Mouse (Mus musculus): ENCODE measurements around the gene Tceal7. TPM values are rescaled to one million over a fixed set of nuclear protein-coding genes. Genes with fewer than 3 reads are reported as not detected.

The Tceal7 gene
- polyA plus RNA-seq, 1 experiment from 2014 or later = 12.3 TPM

DNA sequence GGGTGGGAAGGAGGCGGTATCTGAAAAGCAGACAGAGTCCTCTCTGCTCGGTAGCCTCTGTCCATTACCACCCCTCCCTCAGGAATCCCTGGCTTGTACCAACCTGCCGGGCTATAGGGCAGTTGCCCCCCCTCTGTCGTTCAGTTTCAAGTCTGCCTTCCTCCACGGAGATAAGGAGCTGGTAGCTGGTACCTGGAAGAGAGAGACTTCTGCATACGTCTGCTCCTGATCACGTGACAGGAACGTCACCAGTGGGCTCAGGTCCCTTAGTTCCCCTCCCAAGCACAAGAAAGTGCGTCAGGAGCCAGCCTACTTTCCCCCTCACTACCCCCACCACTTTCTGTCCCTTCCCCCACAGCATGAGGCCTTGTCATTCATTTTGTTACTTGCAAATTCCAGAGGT, 10.9 kb upstream of the Tceal7 start, which contains the start of gene Tceal5:
Tceal5 (minus strand) TSS at position 213 of the 403 bp plus-strand sequence.
- Histone ChIP-seq H3K27me3 (replicated peaks) (no peaks in the 10 kb centered on the region), H3K27ac (replicated peaks) (peak within 1 kb of the TSS; percentile 59), H3K36me3 (no peaks in the 10 kb centered on the region), H3K4me2 (peak within 1 kb of the TSS; percentile 68), H3K4me1 (0 out of 2 replicates have a peak, but pooled peaks cover 5% of the 10 kb centered on the region), H3K9me3 (no peaks in the 10 kb centered on the region), H3K9ac (peak within 1 kb of the TSS; percentile 73), H3K4me3 (peak within 1 kb of the TSS; percentile 55)
- WGBS = 12% methylated on average over 9 of the region's 9 CpGs
- ATAC-seq (ENCODE audit: extremely low read depth, insufficient number of reproducible peaks, low FRiP score, low TSS enrichment) = peak; percentile 58; the same call in 1 of the 2 replicates

- no peak overlapping the region for H3K4me2 ChIP-seq
- H3K27me3 ChIP-seq (replicated peaks) = no peaks in the 10 kb centered on the region
- no peaks in the 10 kb centered on the region for H3K9me3 ChIP-seq
- no peak overlapping the region for H3K9ac ChIP-seq
- H3K27ac ChIP-seq (replicated peaks) = no peak overlapping the region
- ATAC-seq (ENCODE audit: extremely low read depth, insufficient number of reproducible peaks, low FRiP score, low TSS enrichment) = no peak
- no peaks in the 10 kb centered on the region for H3K36me3 ChIP-seq
- no peak overlapping the region for H3K4me3 ChIP-seq
- WGBS = 71% methylated on average over 6 of the region's 6 CpGs
- 0 out of 2 replicates have a peak, but pooled peaks cover 5% of the 10 kb centered on the region for H3K4me1 ChIP-seq
Measured at GRCm38 (mm10) chrX:136204406-136204805, 10.2 kb upstream of the Tceal7 start.

DNA sequence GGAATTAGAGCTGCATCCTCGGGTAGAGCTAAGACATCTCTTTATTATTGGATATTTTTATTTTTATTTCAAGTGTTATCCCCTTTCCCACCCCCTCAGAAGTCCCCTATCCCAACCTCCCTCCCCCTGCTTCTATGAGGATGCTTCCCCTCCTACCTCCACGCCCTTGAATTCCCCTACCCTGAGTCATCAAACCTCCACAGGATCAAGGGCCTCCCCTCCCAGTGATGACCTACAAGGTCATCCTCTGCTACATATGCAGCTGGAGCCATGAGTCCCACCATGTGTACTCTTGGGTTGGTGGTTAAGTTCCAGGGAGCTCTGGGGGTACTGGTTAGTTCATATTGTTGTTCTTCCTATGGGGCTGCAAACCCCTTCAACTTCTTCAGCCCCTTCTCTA, 1.2 kb upstream of the Tceal7 start:
- Histone ChIP-seq H3K9me3 (no peaks in the 10 kb centered on the region), H3K36me3 (no peaks in the 10 kb centered on the region), H3K9ac (no peak overlapping the region), H3K27me3 (replicated peaks) (no peaks in the 10 kb centered on the region), H3K4me1 (no peaks in the 10 kb centered on the region), H3K4me3 (no peak overlapping the region), H3K4me2 (no peak overlapping the region), H3K27ac (replicated peaks) (no peak overlapping the region)
- 42% methylated on average over 2 of the region's 2 CpGs for WGBS
- no peak for ATAC-seq (ENCODE audit: extremely low read depth, insufficient number of reproducible peaks, low FRiP score, low TSS enrichment)

DNA sequence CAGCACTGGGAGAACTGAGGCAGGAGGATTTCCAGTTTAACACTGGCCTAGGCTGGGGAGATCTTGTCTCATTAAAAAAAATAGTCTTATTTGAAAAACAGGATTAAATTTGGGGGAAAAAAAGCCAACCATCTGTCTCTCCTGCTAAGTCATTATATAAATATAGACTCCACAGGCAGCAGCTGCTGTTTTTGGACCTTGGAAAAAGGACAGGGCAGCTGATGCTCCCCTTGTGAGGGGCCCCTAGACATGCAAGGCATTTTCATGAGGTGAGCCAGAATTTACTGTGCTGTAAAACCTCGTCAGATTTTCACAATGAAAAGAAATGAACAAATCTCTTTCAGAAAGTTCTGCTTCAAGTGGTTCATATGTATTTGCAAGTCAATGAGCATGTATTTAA, 1.7 kb downstream of the Tceal7 start:
- Histone ChIP-seq H3K4me3 (no peak overlapping the region), H3K27me3 (replicated peaks) (no peaks in the 10 kb centered on the region), H3K9me3 (no peaks in the 10 kb centered on the region), H3K9ac (no peak overlapping the region), H3K36me3 (no peaks in the 10 kb centered on the region), H3K27ac (replicated peaks) (peak overlapping the region; percentile 73), H3K4me2 (no peak overlapping the region), H3K4me1 (no peaks in the 10 kb centered on the region)
- ATAC-seq (ENCODE audit: extremely low read depth, insufficient number of reproducible peaks, low FRiP score, low TSS enrichment) = no peak
- WGBS = 32% methylated on average over 1 of the region's 1 CpGs

- Histone ChIP-seq H3K4me2 (no peak overlapping the region), H3K27me3 (replicated peaks) (no peaks in the 10 kb centered on the region), H3K36me3 (no peaks in the 10 kb centered on the region), H3K9me3 (no peaks in the 10 kb centered on the region), H3K9ac (no peak overlapping the region), H3K4me1 (peaks cover 8% of the 10 kb centered on the region; the same call in 1 of the 2 replicates), H3K4me3 (no peak overlapping the region), H3K27ac (replicated peaks) (peak overlapping the region; percentile 39; the same call in 1 of the 2 replicates)
- no peak for ATAC-seq (ENCODE audit: extremely low read depth, insufficient number of reproducible peaks, low FRiP score, low TSS enrichment)
- 25% methylated on average over 6 of the region's 6 CpGs for WGBS
Measured at GRCm38 (mm10) chrX:136223714-136224113, 9.1 kb downstream of the Tceal7 start.

DNA sequence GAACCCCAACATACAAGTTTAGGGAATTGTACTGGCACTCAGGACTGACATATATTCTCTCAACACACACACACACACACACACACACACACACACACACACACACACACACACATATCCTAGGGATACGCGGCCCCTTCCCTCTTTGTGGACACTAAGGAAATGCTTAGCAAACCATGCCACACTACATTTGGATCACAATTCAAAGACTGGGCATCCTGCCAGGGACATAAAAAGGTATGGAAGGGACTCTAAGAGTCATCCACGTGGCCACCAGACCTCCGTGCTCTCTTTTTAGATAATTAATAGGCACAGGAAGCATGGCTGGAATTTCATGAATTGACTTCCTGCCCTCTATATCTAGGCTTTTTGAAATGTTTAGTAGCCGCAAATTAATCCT, 13.2 kb downstream of the Tceal7 start:
- ATAC-seq (ENCODE audit: extremely low read depth, insufficient number of reproducible peaks, low FRiP score, low TSS enrichment) = no peak; the same call in 1 of the 2 replicates

GRCm38 (mm10) chrX:136238118-136238517, 23.5 kb downstream of the Tceal7 start:
- Histone ChIP-seq H3K36me3 (no peaks in the 10 kb centered on the region), H3K27ac (replicated peaks) (no peak overlapping the region), H3K4me2 (no peak overlapping the region), H3K9me3 (no peaks in the 10 kb centered on the region), H3K9ac (no peak overlapping the region), H3K4me3 (no peak overlapping the region), H3K27me3 (replicated peaks) (no peaks in the 10 kb centered on the region), H3K4me1 (no peaks in the 10 kb centered on the region)
- ATAC-seq (ENCODE audit: extremely low read depth, insufficient number of reproducible peaks, low FRiP score, low TSS enrichment) = no peak
- WGBS = 42% methylated on average over 3 of the region's 3 CpGs

More for the DNA sequence above, 13.2 kb downstream of the Tceal7 start:
- no peak overlapping the region for H3K4me2 ChIP-seq
- no peaks in the 10 kb centered on the region for H3K9me3 ChIP-seq
- H3K27me3 ChIP-seq (replicated peaks) = no peaks in the 10 kb centered on the region
- no peak overlapping the region for H3K9ac ChIP-seq
- 35% methylated on average over 5 of the region's 5 CpGs for WGBS
- peaks cover 8% of the 10 kb centered on the region; the same call in 1 of the 2 replicates for H3K4me1 ChIP-seq
- no peaks in the 10 kb centered on the region for H3K36me3 ChIP-seq
- 0 out of 2 replicates have a peak overlapping the region, but pooled peaks have one; percentile 39 for H3K27ac ChIP-seq (replicated peaks)
- no peak overlapping the region for H3K4me3 ChIP-seq

DNA sequence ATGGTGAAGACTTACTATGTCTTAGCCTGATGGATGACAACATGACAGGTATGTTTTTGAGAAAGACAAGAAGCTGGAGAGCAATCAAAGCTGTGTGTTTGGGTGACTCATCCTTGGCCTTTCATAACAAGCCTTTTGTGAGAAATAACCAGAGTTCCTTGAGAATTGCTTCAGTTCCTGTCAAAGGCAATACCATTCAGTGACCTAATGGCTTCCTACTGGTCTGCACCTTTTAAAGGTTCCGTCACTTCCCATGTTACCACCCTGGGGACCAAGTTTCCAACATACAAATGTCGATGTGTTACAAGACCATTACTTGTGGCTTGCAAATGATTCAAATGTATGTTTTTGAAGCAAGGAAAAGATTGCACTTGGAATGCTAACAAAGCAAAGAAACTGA, 28.6 kb downstream of the Tceal7 start:
- 76% methylated on average over 2 of the region's 2 CpGs for WGBS
- H3K36me3 ChIP-seq = peaks cover 14% of the 10 kb centered on the region
- H3K9ac ChIP-seq = no peak overlapping the region
- H3K27ac ChIP-seq (replicated peaks) = no peak overlapping the region
- H3K4me3 ChIP-seq = no peak overlapping the region
- no peaks in the 10 kb centered on the region for H3K27me3 ChIP-seq (replicated peaks)
- H3K4me1 ChIP-seq = peaks cover 17% of the 10 kb centered on the region
- ATAC-seq (ENCODE audit: extremely low read depth, insufficient number of reproducible peaks, low FRiP score, low TSS enrichment) = no peak
- no peaks in the 10 kb centered on the region for H3K9me3 ChIP-seq
- no peak overlapping the region for H3K4me2 ChIP-seq

GRCm38 (mm10) chrX:136244574-136245229, 30.1 kb downstream of the Tceal7 start, which contains the start of gene Tceal9:
TSS of gene Tceal9 (plus strand) at chrX:136245079.
- H3K4me1 ChIP-seq = peaks cover 20% of the 10 kb centered on the region
- no peaks in the 10 kb centered on the region for H3K27me3 ChIP-seq (replicated peaks)
- peak within 1 kb of the TSS; percentile 70 for H3K4me3 ChIP-seq
- H3K9me3 ChIP-seq = no peaks in the 10 kb centered on the region
- peaks cover 14% of the 10 kb centered on the region for H3K36me3 ChIP-seq
- ATAC-seq (ENCODE audit: extremely low read depth, insufficient number of reproducible peaks, low FRiP score, low TSS enrichment) = peak; percentile 83
- peak within 1 kb of the TSS; percentile 89 for H3K27ac ChIP-seq (replicated peaks)
- H3K9ac ChIP-seq = peak within 1 kb of the TSS; percentile 88
- peak within 1 kb of the TSS; percentile 66 for H3K4me2 ChIP-seq
- 15% methylated on average over 20 of the region's 20 CpGs for WGBS

GRCm38 (mm10) chrX:136245521-136246071, 31.0 kb downstream of the Tceal7 start:
- Histone ChIP-seq H3K27me3 (replicated peaks) (no peaks in the 10 kb centered on the region), H3K4me2 (peak overlapping the region; percentile 66), H3K36me3 (peaks cover 14% of the 10 kb centered on the region), H3K4me1 (peaks cover 20% of the 10 kb centered on the region), H3K9me3 (no peaks in the 10 kb centered on the region), H3K27ac (replicated peaks) (peak overlapping the region; percentile 89), H3K9ac (peak overlapping the region; percentile 88), H3K4me3 (peak overlapping the region; percentile 70)
- 14% methylated on average over 13 of the region's 15 CpGs for WGBS
- ATAC-seq (ENCODE audit: extremely low read depth, insufficient number of reproducible peaks, low FRiP score, low TSS enrichment) = peak; percentile 70; the same call in 1 of the 2 replicates

DNA sequence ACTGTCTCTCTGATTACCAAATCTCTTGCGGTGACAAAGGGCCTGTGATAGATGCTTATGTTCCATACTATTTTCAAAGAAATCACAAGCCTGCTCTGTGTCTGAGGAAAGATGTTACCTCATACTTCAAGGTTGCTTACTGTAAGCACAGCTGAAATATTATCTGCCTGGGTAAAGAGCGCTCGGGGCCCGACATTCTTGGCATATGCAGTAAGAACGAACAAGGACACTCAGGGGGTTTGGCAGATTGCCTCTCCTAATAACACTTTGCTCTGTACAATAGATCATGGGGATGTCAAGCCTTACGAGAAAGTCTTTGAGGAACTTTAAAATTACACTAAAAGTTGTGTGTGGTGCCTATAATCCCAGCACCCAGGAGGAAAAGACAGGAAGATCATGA, 34.2 kb downstream of the Tceal7 start:
- Histone ChIP-seq H3K4me1 (peaks cover 20% of the 10 kb centered on the region), H3K4me2 (no peak overlapping the region), H3K9ac (no peak overlapping the region; the same call in 1 of the 2 replicates), H3K9me3 (no peaks in the 10 kb centered on the region), H3K27me3 (replicated peaks) (no peaks in the 10 kb centered on the region), H3K36me3 (peaks cover 14% of the 10 kb centered on the region), H3K27ac (replicated peaks) (peak overlapping the region; percentile 12; the same call in 1 of the 2 replicates), H3K4me3 (no peak overlapping the region)
- 43% methylated on average over 6 of the region's 6 CpGs for WGBS
- ATAC-seq (ENCODE audit: extremely low read depth, insufficient number of reproducible peaks, low FRiP score, low TSS enrichment) = no peak
